Mouse (Mus musculus): ENCODE measurements around the gene Ttc41. TPM values are rescaled to one million over a fixed set of nuclear protein-coding genes. Genes with fewer than 3 reads are reported as not detected.
A peak's percentile ranks its signal among the peaks of the same experiment; 100 is the strongest.
"Not testable (repeated sequence)": the region's sequence is repeated elsewhere in the genome, so short reads cannot be mapped to it uniquely, and the experiment has no call there.

Gene Ttc41
- 1 to 10 TPM; 1.6 to 2.7 (median 2.1) TPM for total RNA-seq (2022)

- DNase-seq (ENCODE audit: low spot score) = peak; percentile 100
Measured at GRCm38 (mm10) chr10:86705318-86705921, at the start of gene Ttc41, which contains the start of gene Hsp90b1. Ttc41 (plus strand) TSS chr10:86705811. Hsp90b1 (minus strand) TSS chr10:86705509.

- not testable (repeated sequence) for DNase-seq (ENCODE audit: low spot score)
Measured at GRCm38 (mm10) chr10:86670550-86670949, 35.1 kb upstream of the Ttc41 start.

GRCm38 (mm10) chr10:86684797-86685178 lies 20.8 kb upstream of the Ttc41 start:
- not testable (repeated sequence) for DNase-seq (ENCODE audit: low spot score)

GRCm38 (mm10) chr10:86685179-86686016 lies 20.2 kb upstream of the Ttc41 start:
- peak; percentile 81 for DNase-seq (ENCODE audit: low spot score)

- DNase-seq (ENCODE audit: low spot score) = not testable (repeated sequence)
Measured at GRCm38 (mm10) chr10:86686017-86686360, 19.6 kb upstream of the Ttc41 start.

- no peak for DNase-seq (ENCODE audit: low spot score)
Measured at GRCm38 (mm10) chr10:86700251-86700650, 5.4 kb upstream of the Ttc41 start.

- no peak for DNase-seq (ENCODE audit: low spot score)
Measured at GRCm38 (mm10) chr10:86700973-86701372, 4.6 kb upstream of the Ttc41 start.

DNA sequence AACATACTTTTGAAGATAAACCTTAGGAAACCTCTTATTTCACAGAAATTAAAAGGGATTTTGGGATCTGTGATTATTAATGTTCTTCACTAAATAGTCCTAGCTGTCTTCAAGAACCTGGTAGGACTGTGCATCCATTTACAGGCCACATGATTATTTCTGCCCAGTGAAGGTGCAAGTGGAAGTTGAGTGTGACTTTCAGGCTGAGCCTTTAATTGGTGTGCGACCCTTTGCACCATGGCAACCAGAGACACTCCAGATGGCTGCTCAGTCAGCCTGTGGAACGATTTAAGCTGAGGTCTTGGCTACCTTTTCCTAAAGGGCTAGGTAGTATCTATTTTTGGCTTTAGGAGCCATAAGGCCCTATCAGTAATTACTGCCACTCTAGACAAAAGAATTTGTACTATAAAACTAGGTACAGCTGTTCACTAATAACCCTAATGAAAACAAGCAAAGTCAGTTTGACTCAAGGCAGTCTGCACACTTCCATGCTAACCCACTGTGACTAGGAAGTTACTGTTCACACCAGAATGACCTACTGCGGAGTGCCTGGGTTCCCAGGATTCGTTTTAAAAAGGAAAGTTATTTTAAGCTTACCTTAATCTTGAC lies 3.2 kb upstream of the Ttc41 start:
- no peak for DNase-seq (ENCODE audit: low spot score)

GRCm38 (mm10) chr10:86703375-86703774 lies 2.2 kb upstream of the Ttc41 start:
- DNase-seq (ENCODE audit: low spot score) = no peak

- DNase-seq (ENCODE audit: low spot score) = no peak
Measured at GRCm38 (mm10) chr10:86704141-86704540, 1.5 kb upstream of the Ttc41 start.

DNA sequence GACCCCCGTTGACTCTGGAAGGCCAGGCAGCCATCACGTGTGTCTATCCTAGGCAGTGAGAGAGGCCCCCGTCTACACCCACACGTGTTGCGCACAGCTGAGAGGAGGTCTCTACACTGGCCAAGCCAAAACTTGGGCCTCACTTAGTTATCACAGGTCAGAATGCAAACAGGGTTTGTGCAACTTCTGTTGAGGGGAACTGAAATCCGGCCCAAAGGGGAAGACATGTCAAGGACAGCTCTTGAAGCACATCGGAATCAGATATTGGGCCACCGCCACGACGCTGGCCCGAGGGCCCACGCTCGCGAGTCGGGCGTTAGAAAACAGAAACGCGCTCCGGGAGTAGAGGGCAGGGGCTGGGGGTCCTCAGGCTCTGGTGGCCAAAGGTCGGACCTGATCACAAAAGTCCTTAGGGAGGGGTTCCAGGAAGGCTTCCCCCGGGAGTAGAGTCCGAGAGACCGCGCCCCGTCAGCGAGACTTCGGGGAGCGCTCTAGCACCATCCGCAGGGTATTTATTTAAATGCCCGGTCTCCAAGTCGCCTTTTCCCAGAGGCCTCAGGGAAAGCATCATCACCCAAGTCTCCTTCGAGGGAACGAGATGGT lies 921 bp upstream of the Ttc41 start:
- DNase-seq (ENCODE audit: low spot score) = peak; percentile 36

DNA sequence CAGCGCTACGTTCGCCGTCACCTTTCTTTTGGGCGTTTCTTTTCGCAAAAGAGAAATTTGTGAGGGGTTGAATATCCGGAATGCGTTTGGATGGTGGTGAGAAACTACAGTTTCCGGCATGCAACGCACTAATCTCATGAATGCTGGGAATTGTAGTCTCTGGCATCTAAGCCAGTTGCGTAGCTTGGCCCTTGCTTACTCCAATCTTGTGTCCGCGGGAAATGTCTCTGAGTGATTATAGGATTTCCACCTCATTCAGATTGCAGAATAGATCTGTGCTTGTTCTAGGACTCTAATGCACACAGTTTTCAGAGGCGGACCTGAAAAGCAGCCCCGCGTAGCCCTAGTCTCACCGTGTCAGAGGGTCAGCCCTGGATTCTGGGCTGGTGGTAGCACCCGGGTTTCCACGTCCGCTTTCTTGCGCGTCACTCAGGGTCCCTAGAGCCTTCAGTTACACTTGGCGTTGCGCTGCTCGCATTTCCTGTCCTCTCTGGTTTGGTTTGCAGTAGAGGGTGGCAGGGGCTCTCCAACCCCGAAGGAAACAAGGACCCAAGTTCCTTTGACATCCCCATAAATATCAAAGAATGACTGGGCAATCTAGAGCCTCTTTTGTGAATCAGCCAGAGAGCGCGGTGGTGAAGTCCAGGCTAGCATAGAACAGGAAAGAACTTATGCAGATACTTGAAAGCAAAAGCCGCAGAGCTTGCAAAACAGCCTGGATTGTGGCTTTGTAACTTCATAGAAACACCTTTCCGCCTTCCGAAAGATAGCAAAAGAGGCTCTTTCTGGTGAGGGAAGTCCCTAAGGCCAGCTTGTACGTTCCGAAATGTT lies 526 bp downstream of the Ttc41 start:
- DNase-seq (ENCODE audit: low spot score) = peak; percentile 96

DNA sequence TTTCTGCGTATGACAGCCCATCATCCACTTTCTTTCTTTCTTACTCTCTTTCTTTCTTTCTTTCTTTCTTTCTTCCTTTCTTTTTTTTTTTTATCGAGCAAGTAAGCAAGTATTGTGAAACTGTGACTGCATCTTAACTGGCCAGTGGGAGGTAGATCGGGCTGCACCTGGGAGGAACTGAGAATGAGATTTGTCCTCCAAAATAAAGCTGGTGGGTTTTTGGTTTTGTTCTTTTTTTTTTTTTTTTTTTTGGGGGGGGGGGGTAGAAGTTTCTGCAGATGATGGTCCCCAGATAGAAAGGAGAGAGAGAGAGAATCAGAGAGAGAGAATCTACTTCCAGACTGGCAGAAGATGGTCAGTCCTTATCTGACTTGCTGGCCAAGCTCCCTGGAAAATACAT lies 1.5 kb downstream of the Ttc41 start:
- DNase-seq (ENCODE audit: low spot score) = no peak

DNA sequence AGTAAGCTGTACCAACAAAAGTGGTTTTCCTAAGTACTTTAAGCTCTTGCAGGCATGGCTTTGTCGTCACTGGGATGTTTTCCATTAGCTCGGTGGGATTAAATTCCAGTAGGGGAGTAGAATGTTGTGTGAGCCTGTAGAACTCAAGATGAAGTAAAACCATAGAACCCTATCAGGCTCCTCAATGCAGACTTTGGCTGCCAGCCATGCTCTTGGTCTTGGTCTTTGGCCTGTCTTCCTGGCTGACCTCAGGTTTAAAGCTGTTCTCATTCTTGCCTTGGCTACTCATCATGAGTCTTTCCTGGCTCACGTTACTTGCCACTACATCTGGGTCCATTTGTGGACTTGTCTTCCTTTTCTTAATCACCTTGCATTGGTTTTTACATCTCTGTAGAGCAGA lies 6.5 kb downstream of the Ttc41 start:
- DNase-seq (ENCODE audit: low spot score) = no peak

GRCm38 (mm10) chr10:86727548-86727980 lies 22.0 kb downstream of the Ttc41 start:
- peak; percentile 35 for DNase-seq (ENCODE audit: low spot score)

DNA sequence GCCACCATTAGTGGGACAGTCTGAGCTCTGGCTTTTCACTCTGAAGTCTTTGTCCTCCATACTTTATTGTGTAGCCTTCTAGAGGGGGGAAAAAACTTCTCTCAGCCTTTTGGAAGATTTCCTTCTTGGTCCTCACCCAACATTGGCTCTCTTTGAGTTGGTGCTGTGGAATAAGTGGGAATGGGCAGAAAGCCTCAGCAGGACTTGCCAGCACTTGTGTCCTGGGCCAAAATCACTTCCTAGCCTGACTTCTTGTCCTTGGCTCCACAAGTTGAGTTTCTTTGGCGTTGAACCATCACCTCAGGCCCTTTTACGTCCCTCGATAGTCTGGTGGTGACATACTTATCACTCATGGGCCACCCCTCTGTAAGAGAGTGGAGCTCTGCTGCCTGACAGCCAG lies 22.6 kb downstream of the Ttc41 start:
- DNase-seq (ENCODE audit: low spot score) = no peak

GRCm38 (mm10) chr10:86730823-86731499 lies 25.4 kb downstream of the Ttc41 start:
- DNase-seq (ENCODE audit: low spot score) = peak; percentile 83

GRCm38 (mm10) chr10:86731500-86731863 lies 25.9 kb downstream of the Ttc41 start:
- no peak for DNase-seq (ENCODE audit: low spot score)

- no peak for DNase-seq (ENCODE audit: low spot score)
Measured at GRCm38 (mm10) chr10:86735036-86735435, 29.4 kb downstream of the Ttc41 start.

DNA sequence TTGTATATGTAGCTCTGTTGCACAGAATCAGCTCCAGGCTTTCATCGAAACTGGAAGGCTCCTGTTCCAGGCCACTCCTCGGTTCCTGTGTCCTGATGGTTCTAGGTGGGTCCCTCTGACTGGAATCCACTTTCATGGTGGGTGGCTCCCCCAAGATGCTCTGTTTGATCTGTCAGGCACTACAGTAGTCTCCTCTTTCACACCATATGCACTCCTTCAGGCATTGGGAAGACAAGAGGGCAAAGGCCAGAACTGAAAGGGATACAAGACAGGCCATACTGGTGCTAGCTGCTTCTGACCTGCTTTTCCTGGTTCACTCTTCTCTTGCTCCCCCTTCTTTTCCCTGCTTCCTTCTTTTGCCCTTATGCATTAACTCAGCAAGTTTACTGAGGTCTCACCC lies 37.3 kb downstream of the Ttc41 start:
- no peak for DNase-seq (ENCODE audit: low spot score)

GRCm38 (mm10) chr10:86744306-86744705 lies 38.7 kb downstream of the Ttc41 start:
- DNase-seq (ENCODE audit: low spot score) = no peak

Data from heart, adult 8-10 months (tissue).